Mouse (Mus musculus): ENCODE data around the gene Shc3. TPM values are rescaled to one million over a fixed set of nuclear protein-coding genes. Genes with fewer than 3 reads are reported as not detected.

Shc3 gene
- 0.22 TPM for polyA plus RNA-seq (2014; fragmentation: Illumina TruSeq; extraction: RNeasy Lipid Tissue Mini Kit (QIAGEN cat#74804); ENCODE audit: low read depth, low replicate concordance)

DNA sequence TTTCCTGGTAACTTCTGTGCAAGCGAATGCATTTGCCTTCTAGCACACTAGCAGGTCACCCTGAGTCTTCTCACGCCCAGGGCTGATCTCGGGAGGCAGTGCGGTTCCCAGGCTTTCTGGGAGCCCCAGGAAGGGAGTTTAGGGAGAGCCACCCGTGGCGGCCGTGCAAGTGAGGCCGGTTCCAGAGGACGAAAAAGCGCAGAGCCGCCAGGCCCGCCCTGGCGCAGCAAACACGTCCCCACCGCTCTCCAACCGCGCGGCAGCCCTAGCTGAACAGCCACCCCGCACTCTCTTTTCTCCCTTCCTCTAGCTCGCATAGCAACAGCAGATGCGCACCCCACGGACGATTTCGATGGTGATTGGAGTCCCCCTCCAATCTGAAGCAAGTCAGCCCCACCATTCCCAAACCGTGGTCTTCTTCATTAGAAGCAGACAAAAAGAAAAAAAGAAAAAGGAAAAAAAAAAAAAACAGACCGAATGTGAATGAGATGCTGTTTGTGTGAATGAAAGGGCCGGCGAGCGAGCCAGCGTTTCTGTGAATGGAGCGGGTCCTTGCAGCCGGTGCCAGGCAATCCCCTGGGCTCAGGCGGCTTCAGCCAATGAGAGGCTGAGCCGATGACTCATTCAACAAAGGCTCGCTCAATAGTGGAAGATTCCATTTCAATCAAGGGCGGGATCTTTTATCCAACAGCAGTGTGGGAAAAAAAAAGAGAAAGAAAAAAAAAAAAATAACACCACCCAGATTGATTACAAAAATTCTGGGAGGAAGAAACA, at the start of gene Shc3:
Gene Shc3, minus strand, starts transcription at position 509 of the 774 bp plus-strand sequence.

DNA sequence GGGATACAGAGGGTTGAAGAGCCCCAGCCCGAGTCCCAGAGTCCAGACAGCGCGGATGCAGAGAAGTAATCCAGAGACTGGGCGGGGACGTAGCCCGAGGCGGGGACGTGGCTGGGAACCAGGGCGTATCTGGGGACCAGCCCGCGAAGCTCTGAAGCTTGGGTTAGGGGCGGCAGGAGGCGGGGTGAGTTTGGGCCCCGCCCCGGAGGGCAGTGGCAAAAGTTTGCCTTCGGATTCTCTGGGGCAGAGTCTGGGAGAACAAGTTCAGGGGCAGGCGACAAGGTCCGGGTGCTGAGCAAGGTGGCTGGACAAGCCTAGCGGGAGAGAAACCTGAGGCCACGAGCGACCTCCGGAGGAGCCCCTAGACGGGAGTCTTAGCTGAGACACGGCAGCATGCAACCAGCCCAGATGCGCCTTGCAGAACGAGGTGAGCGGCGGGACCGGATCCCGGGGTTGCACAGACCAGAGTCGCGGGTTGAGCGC, 160.7 kb downstream of the Shc3 start, which contains the start of gene S1pr3:
Gene S1pr3, plus strand, starts transcription at position 121 of the 483 bp plus-strand sequence.

Other genes starting within 250 kb of the Shc3 start
- 1.4 TPM for gene S1pr3, start 160.8 kb downstream of the Shc3 start, polyA plus RNA-seq (2014; fragmentation: Illumina TruSeq; extraction: RNeasy Lipid Tissue Mini Kit (QIAGEN cat#74804); ENCODE audit: low read depth, low replicate concordance)
- 198 TPM for gene Cks2, start 75.8 kb upstream of the Shc3 start, polyA plus RNA-seq (2014; fragmentation: Illumina TruSeq; extraction: RNeasy Lipid Tissue Mini Kit (QIAGEN cat#74804); ENCODE audit: low read depth, low replicate concordance)
- 12.6 TPM for gene Secisbp2, start 82.3 kb upstream of the Shc3 start, polyA plus RNA-seq (2014; fragmentation: Illumina TruSeq; extraction: RNeasy Lipid Tissue Mini Kit (QIAGEN cat#74804); ENCODE audit: low read depth, low replicate concordance)
- 6.4 TPM for gene Sema4d, start 224.3 kb upstream of the Shc3 start, polyA plus RNA-seq (2014; fragmentation: Illumina TruSeq; extraction: RNeasy Lipid Tissue Mini Kit (QIAGEN cat#74804); ENCODE audit: low read depth, low replicate concordance)